Mouse (Mus musculus): ENCODE results near the gene Scamp1.

GRCm38 (mm10) chr13:94239488-94239887 lies 46.2 kb downstream of the Scamp1 start:
- TF ChIP-seq CTCF (IDR thresholded peaks at IDR 0.05; ENCODE audit: control insufficient read depth, insufficient read depth, low read length) = no peak
- TF ChIP-seq POLR2A (IDR thresholded peaks at IDR 0.05; ENCODE audit: borderline replicate concordance, control insufficient read depth, low read depth, low read length) = no peak
